Mouse (Mus musculus): ENCODE results near the gene Pla2g4c. TPM values are rescaled to one million over a fixed set of nuclear protein-coding genes. Genes with fewer than 3 reads are reported as not detected.

Pla2g4c gene
- polyA plus RNA-seq, 1 experiment from 2014 or later, result 0.72 TPM

DNA sequence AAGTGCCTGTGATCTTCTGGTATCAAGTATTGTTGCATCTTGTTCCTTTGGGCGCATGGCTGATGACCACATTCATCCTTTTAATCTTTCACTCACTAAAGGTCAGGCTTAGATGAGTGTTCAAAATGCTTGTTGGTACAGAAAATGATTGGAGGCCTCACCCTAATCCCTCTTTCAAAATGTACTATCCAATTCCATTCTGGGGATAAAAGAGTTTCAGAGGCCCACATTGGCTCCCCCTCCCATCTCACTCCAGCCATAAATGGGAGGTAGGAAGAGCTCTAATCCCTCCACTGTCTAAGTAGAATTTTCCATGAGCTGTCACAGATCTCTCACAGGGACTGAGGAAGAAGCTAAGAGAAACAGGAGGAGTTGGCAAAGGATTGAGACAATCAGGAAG lies 73.4 kb downstream of the Pla2g4c start, which contains the start of gene Cabp5:
Cabp5 (plus strand) TSS at position 301 of the 400 bp plus-strand sequence.
- Histone ChIP-seq H3K27ac (ENCODE audit: poor library complexity, severe bottlenecking) (no peak within 1 kb of the TSS), H3K36me3 (no peaks in the 10 kb centered on the region), H3K27me3 (replicated peaks) (no peaks in the 10 kb centered on the region), H3K9ac (no peak within 1 kb of the TSS), H3K4me2 (no peak within 1 kb of the TSS), H3K9me3 (replicated peaks) (peaks cover 3% of the 10 kb centered on the region), H3K4me3 (no peak within 1 kb of the TSS), H3K4me1 (replicated peaks) (no peaks in the 10 kb centered on the region)
- no peak for ATAC-seq (ENCODE audit: insufficient number of reproducible peaks, low FRiP score)
- 73% methylated on average over 1 of the region's 1 CpGs for WGBS

Other genes starting within 250 kb of the Pla2g4c start
- not detected in 2 replicates for gene Vmn1r85, start 229.5 kb upstream of the Pla2g4c start, polyA plus RNA-seq (2016; fragmentation: Nextera tagmentation; extraction: Ambion mirVana)
- not detected in 2 replicates for gene Vmn1r86, start 204.7 kb upstream of the Pla2g4c start, polyA plus RNA-seq (2016; fragmentation: Nextera tagmentation; extraction: Ambion mirVana)
- not detected in 2 replicates for gene Vmn1r87, start 184.5 kb upstream of the Pla2g4c start, polyA plus RNA-seq (2016; fragmentation: Nextera tagmentation; extraction: Ambion mirVana)
- gene Vmn1r88, start 165.1 kb upstream of the Pla2g4c start, polyA plus RNA-seq (2016; fragmentation: Nextera tagmentation; extraction: Ambion mirVana), result not detected in 2 replicates
- gene Vmn1r89, start 111.6 kb upstream of the Pla2g4c start, polyA plus RNA-seq (2016; fragmentation: Nextera tagmentation; extraction: Ambion mirVana), result not detected in 2 replicates
- 67.8 and 72.2 TPM in 2 replicates for gene Lig1, start 47.4 kb upstream of the Pla2g4c start, polyA plus RNA-seq (2016; fragmentation: Nextera tagmentation; extraction: Ambion mirVana)
- 8.3 and 8.5 TPM in 2 replicates for gene Zswim9, start 45.9 kb upstream of the Pla2g4c start, polyA plus RNA-seq (2016; fragmentation: Nextera tagmentation; extraction: Ambion mirVana)
- 0.17 TPM in 1 of 2 replicates, not detected in the other for gene Cabp5, start 73.5 kb downstream of the Pla2g4c start, polyA plus RNA-seq (2016; fragmentation: Nextera tagmentation; extraction: Ambion mirVana)
- not detected in 2 replicates for gene Bsph1, start 126.2 kb downstream of the Pla2g4c start, polyA plus RNA-seq (2016; fragmentation: Nextera tagmentation; extraction: Ambion mirVana)
- not detected in 2 replicates for gene Bsph2, start 246.4 kb downstream of the Pla2g4c start, polyA plus RNA-seq (2016; fragmentation: Nextera tagmentation; extraction: Ambion mirVana)